Mouse (Mus musculus) embryonic stem cell, embryonic (primary cell): Measurements from ENCODE around the gene Iqch.

Experiments
- CTCF ChIA-PET, 4 experiments: fragments of 300-600 bp in 2 of 4; fragments of 350-600 bp in 2 of 4; sonication (Branson Sonifier 250); formaldehyde crosslinking; loops; one replicate each; lab custom pipeline; 2022; ENCODE audit warnings: inconsistent platforms in 2 of 4; lab: Charles Lee
- POLR2A ChIA-PET, 4 experiments: fragments of 300-600 bp in 2 of 4; fragments of 350-600 bp in 2 of 4; sonication (Branson Sonifier 250); formaldehyde crosslinking; loops; one replicate each; lab custom pipeline; 2022; ENCODE audit warnings: antibody characterized with exemption in 4 of 4, inconsistent platforms in 1 of 4; lab: Charles Lee

The Iqch gene

GRCm38 (mm10) chr9:63373315-63373714 lies 229.0 kb downstream of the Iqch start:
- POLR2A ChIA-PET = interaction anchor here in 2 of 4 experiments (0.6 to 2.2 kb wide), 3 partner anchors 13 to 30 kb away, joined by 4 to 6 read pairs (median 4); no protein-coding TSS in a partner anchor
- CTCF ChIA-PET = interaction anchor here in 2 of 4 experiments (0.5 to 0.6 kb wide), 2 partner anchors 147 to 483 kb away, joined by 4 read pairs; no protein-coding TSS in a partner anchor

GRCm38 (mm10) chr9:63372541-63372940 lies 229.8 kb downstream of the Iqch start:
- ChIA-PET POLR2A (interaction anchor here in 3 of 4 experiments (0.6 to 2.2 kb wide), 4 partner anchors 12 to 882 kb away, joined by 4 to 6 read pairs (median 5); no protein-coding TSS in a partner anchor), CTCF (interaction anchor here in 2 of 4 experiments (0.6 to 0.7 kb wide), 2 partner anchors 12 to 234 kb away, joined by 3 to 4 read pairs; no protein-coding TSS in a partner anchor)
